Mouse (Mus musculus) limb, embryonic 12.5 days (tissue): ENCODE measurements at regions not wholly inside any gene's neighbourhood (a gene's known extent, or its start where the extent isn't known, plus 50 kb on each side); places are given as distances from the start of the nearest gene placed in this dataset.

ENCODE experiments used
- ATAC-seq: fragments of 200-750 bp; cut with Nextera tagmentation; 2 replicates; pipeline ENCODE4 v1.8.0; 2017; ENCODE audit warnings: low read depth, moderate TSS enrichment; ENCODE audit not compliant: insufficient number of reproducible peaks, insufficient read depth, low FRiP score, low TSS enrichment
- H3K27ac ChIP-seq: fragments of 300-500 bp; sonication (generic); 2 replicates; pipeline ENCODE4 v1.5.1; 2016; ENCODE audit warnings: mild to moderate bottlenecking, moderate library complexity
- H3K27me3 ChIP-seq: fragments of 300-500 bp; sonication (generic); 2 replicates; pipeline ENCODE4 v1.6.1; 2016; ENCODE audit warnings: mild to moderate bottlenecking, moderate library complexity
- H3K36me3 ChIP-seq: fragments of 300-500 bp; sonication (generic); 2 replicates; pipeline ENCODE4 v1.6.1; 2016; ENCODE audit warnings: mild to moderate bottlenecking, moderate library complexity
- H3K4me1 ChIP-seq: fragments of 300-500 bp; sonication (generic); replicated peaks from 2 replicates; pipeline ENCODE4 v1.6.1; 2016
- H3K4me2 ChIP-seq: fragments of 300-500 bp; sonication (generic); 2 replicates; pipeline ENCODE4 v1.6.1; 2016; ENCODE audit warnings: mild to moderate bottlenecking, moderate library complexity
- H3K4me3 ChIP-seq: fragments of 300-500 bp; sonication (generic); replicated peaks from 2 replicates; pipeline ENCODE4 v1.5.1; 2016; ENCODE audit warnings: mild to moderate bottlenecking
- H3K9ac ChIP-seq: fragments of 300-500 bp; sonication (generic); replicated peaks from 2 replicates; pipeline ENCODE4 v1.6.1; 2016; ENCODE audit warnings: mild to moderate bottlenecking, moderate library complexity
- H3K9me3 ChIP-seq: fragments of 300-500 bp; sonication (generic); 2 replicates; pipeline ENCODE4 v1.6.1; 2016; ENCODE audit warnings: mild to moderate bottlenecking, moderate library complexity
- WGBS: fragments of 180-500 bp; shearing (Covaris S2); methylation state at CpG from one replicate; pipeline ENCODE4 v1.1.7; 2016; 5-methylcytosine and 5-hydroxymethylcytosine counted together

DNA sequence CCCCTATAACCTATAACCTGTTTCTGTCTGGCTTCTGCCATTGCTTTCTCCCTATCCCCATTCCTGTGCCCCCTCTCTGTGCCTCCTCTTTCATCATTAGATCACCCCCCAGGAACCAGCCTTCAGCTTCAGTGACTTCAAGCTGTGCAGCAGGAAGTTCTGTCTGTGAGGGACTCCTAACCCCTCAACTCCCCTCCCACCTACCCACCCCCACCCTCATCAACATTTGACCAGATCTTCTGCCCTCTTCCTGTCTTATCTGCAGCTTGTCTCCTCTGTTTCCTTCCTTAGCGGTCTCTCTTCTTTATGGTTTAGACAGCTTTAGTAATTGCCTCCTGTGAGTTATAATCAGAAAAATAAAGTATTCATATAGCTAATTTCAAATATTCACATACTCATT lies 266.6 kb upstream of the Gm765 start:
- H3K4me1 ChIP-seq, result no peaks in the 10 kb centered on the region; the same call in 1 of the 2 replicates
- H3K27me3 ChIP-seq, result no peaks in the 10 kb centered on the region
- no peaks in the 10 kb centered on the region for H3K9me3 ChIP-seq
- H3K36me3 ChIP-seq, result no peaks in the 10 kb centered on the region
- H3K4me3 ChIP-seq, result no peak overlapping the region
- no peak for ATAC-seq
- H3K27ac ChIP-seq, result no peak overlapping the region
- H3K4me2 ChIP-seq, result no peak overlapping the region
- no peak overlapping the region for H3K9ac ChIP-seq
- 39% methylated on average over 1 of the region's 1 CpGs for WGBS

- H3K27me3 ChIP-seq, result no peaks in the 10 kb centered on the region
- H3K27ac ChIP-seq, result no peak overlapping the region
- peaks cover 3% of the 10 kb centered on the region; the same call in 1 of the 2 replicates for H3K9me3 ChIP-seq
- H3K36me3 ChIP-seq, result no peaks in the 10 kb centered on the region
- WGBS, result 82% methylated on average over 3 of the region's 3 CpGs
- H3K4me3 ChIP-seq, result no peak overlapping the region
- H3K4me2 ChIP-seq, result no peak overlapping the region
- no peak overlapping the region for H3K9ac ChIP-seq
- ATAC-seq, result no peak
- H3K4me1 ChIP-seq, result no peaks in the 10 kb centered on the region
Observed at GRCm38 (mm10) chr6:98606680-98607079, 264.1 kb upstream of the Gm765 start.

DNA sequence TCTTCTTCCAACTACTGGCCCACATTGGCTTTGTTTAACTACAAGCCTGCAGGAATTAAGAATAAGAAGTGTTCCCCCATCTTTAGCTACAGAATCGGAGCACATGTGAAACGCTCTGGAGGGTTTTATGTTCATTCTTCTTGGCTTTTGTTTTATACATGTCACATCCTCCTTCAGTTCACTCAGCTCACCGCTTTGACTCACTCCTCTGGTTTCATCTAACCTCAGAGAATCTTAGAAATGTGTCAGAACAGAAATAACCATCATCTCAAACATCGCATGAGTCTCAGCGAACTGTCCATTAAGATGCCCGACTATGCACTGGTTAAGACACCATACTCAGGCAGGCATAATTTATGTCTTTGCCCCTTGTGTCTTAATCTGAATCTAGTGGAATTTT lies 255.1 kb upstream of the Gm765 start:
- Histone ChIP-seq H3K36me3 (no peaks in the 10 kb centered on the region), H3K9ac (no peak overlapping the region), H3K4me3 (no peak overlapping the region), H3K27me3 (no peaks in the 10 kb centered on the region), H3K27ac (no peak overlapping the region), H3K9me3 (peaks cover 3% of the 10 kb centered on the region; the same call in 1 of the 2 replicates), H3K4me1 (no peaks in the 10 kb centered on the region), H3K4me2 (no peak overlapping the region)
- 93% methylated on average over 6 of the region's 6 CpGs for WGBS
- ATAC-seq, result no peak

DNA sequence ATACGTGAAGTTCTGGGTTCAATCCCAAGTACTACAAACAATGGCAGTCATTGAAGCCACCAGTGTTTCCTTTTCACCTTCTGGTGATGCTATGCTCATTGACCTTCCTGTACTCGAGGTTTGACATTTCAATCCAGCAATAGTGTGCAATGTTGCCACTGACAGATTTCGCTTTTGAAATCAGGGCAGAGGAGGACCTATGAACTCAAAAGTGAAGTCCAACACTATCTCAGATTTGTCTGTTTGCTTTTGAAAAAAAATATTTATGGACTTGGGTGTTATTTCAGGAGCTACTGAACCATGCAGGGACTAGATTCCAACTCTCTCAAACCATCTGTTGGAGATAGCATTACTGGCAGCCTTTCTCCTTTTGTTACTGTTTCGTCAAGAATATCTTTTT lies 248.4 kb upstream of the Gm765 start:
- no peak for ATAC-seq
- WGBS, result 85% methylated on average over 4 of the region's 4 CpGs
- Histone ChIP-seq H3K4me2 (no peak overlapping the region), H3K4me3 (no peak overlapping the region), H3K36me3 (no peaks in the 10 kb centered on the region), H3K27ac (no peak overlapping the region), H3K9ac (no peak overlapping the region), H3K9me3 (no peaks in the 10 kb centered on the region), H3K27me3 (no peaks in the 10 kb centered on the region), H3K4me1 (no peaks in the 10 kb centered on the region)

DNA sequence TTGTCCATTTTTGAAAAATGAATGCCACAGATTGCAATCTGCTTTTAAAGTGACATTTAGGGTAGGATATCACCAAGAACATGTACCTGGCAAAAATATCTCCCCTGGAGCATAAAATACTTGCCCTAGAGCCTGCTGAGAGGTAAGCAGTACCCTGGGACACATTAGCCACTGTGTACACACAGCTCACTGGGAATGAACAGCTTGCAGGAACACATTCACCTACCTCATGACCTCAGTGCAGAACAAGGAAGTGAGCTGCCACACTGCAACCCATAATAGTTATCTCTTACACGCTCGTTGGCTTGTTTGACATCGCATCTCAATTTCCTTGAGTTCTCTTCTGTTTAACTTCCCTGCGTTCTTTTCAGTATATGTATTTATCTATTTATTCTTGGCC lies 246.4 kb upstream of the Gm765 start:
- WGBS, result 78% methylated on average over 4 of the region's 4 CpGs
- no peaks in the 10 kb centered on the region for H3K9me3 ChIP-seq
- H3K4me3 ChIP-seq, result no peak overlapping the region
- H3K27me3 ChIP-seq, result no peaks in the 10 kb centered on the region
- no peak for ATAC-seq
- no peak overlapping the region for H3K27ac ChIP-seq
- no peak overlapping the region for H3K9ac ChIP-seq
- no peaks in the 10 kb centered on the region for H3K36me3 ChIP-seq
- H3K4me1 ChIP-seq, result no peaks in the 10 kb centered on the region
- no peak overlapping the region for H3K4me2 ChIP-seq

DNA sequence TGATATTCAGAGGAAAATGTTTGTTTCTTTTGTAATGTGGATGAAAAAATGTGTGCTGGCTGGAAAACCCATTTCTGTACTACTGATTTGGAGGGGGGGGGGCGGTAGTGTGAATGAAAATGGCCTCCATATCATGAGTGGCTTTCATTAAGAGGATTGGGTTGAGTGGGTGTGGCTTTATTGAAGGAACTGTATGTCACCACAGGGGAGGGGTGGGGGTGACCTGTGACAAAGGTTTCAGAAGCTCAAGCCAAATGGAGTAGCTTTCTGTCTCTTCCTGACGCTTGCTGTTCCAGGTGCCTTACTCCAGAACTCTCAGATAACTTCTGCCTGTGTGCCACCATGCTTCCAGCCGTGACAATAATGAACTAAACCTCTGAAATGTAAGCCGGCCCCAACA lies 242.0 kb upstream of the Gm765 start:
- H3K9me3 ChIP-seq, result no peaks in the 10 kb centered on the region
- ATAC-seq, result no peak
- no peak overlapping the region for H3K27ac ChIP-seq
- 0 out of 2 replicates have a peak, but pooled peaks cover 3% of the 10 kb centered on the region for H3K4me1 ChIP-seq
- H3K9ac ChIP-seq, result no peak overlapping the region
- H3K4me2 ChIP-seq, result no peak overlapping the region
- WGBS, result 76% methylated on average over 4 of the region's 4 CpGs
- no peaks in the 10 kb centered on the region for H3K36me3 ChIP-seq
- no peak overlapping the region for H3K4me3 ChIP-seq
- no peaks in the 10 kb centered on the region for H3K27me3 ChIP-seq

DNA sequence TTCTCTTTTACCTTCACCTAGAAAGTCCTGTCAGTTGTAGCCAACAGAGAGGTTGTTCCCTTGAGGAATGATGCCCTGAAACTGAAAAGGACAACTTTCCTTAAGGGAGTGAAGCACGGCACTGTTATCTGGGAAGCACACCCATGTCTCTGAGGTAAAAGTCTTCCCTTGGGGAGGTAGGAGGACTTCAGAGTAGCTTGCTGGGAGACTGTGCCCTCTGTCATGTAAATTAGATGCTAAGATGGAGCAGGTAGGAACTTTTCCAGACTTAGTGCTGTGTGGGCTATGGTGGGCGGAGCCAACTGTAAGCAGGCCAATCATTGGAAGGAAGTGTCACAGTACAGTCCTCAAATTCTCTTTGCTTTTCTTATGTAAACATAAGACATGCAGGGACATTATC lies 240.3 kb upstream of the Gm765 start:
- 32% methylated on average over 2 of the region's 2 CpGs for WGBS

DNA sequence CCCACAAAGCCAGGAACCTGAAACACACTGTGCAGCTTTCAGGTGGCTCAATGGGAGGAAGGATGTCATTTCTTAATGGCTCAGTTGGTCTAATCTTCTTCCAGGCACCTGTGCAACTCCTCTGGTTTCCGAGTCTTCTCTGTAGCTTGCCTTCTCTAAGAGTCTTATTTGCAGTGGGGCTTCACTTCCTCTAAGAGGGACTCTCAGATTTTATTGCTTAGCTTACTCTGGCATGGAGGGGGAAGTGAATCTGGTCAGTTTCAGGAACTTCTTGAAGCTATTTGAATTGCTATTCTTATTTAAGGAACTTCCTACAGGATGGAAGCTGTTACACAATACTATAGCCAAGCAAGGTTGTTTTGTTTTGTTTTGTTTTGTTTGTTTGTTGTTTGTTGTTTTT lies 232.7 kb upstream of the Gm765 start:
- 87% methylated on average over 1 of the region's 1 CpGs for WGBS
- Histone ChIP-seq H3K36me3 (no peaks in the 10 kb centered on the region), H3K4me1 (no peaks in the 10 kb centered on the region), H3K9me3 (no peaks in the 10 kb centered on the region), H3K4me3 (no peak overlapping the region), H3K27ac (no peak overlapping the region), H3K9ac (no peak overlapping the region), H3K27me3 (no peaks in the 10 kb centered on the region), H3K4me2 (no peak overlapping the region)
- ATAC-seq, result no peak

More for the DNA sequence above, 240.3 kb upstream of the Gm765 start:
- H3K9ac ChIP-seq, result no peak overlapping the region
- no peaks in the 10 kb centered on the region for H3K9me3 ChIP-seq
- no peaks in the 10 kb centered on the region for H3K36me3 ChIP-seq
- H3K4me1 ChIP-seq, result 0 out of 2 replicates have a peak, but pooled peaks cover 3% of the 10 kb centered on the region
- H3K4me2 ChIP-seq, result no peak overlapping the region
- no peak overlapping the region for H3K27ac ChIP-seq
- H3K4me3 ChIP-seq, result no peak overlapping the region
- no peak for ATAC-seq
- no peaks in the 10 kb centered on the region for H3K27me3 ChIP-seq

- Histone ChIP-seq H3K36me3 (no peaks in the 10 kb centered on the region), H3K4me2 (no peak overlapping the region), H3K9me3 (no peaks in the 10 kb centered on the region), H3K4me3 (no peak overlapping the region), H3K4me1 (no peaks in the 10 kb centered on the region), H3K27ac (no peak overlapping the region), H3K27me3 (no peaks in the 10 kb centered on the region), H3K9ac (no peak overlapping the region)
- 83% methylated on average over 1 of the region's 1 CpGs for WGBS
- no peak for ATAC-seq
Observed at GRCm38 (mm10) chr6:98555702-98556101, 213.1 kb upstream of the Gm765 start.

DNA sequence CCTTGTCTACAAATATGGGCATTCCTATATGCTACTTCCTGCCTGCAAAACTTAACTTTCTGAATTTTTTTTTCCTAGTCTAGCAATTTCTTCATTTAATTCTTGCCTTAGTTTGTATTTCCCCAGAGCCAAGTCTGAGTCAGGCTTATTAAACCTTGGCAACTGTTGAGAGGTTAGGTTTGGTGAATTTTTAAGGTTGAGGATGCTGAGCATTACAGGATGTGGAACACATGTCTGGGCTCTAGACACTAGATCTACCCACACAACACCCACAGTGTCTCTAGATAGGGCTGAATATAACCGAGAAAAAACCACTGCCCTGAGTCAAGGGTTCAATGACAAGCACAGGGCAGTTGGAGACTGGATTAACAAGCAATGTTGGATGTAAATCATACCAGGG lies 211.4 kb upstream of the Gm765 start:
- Histone ChIP-seq H3K4me2 (no peak overlapping the region), H3K9me3 (no peaks in the 10 kb centered on the region), H3K4me1 (no peaks in the 10 kb centered on the region), H3K27me3 (no peaks in the 10 kb centered on the region), H3K36me3 (no peaks in the 10 kb centered on the region), H3K4me3 (no peak overlapping the region), H3K9ac (no peak overlapping the region), H3K27ac (no peak overlapping the region)
- WGBS, result 85% methylated on average over 1 of the region's 1 CpGs
- ATAC-seq, result no peak

DNA sequence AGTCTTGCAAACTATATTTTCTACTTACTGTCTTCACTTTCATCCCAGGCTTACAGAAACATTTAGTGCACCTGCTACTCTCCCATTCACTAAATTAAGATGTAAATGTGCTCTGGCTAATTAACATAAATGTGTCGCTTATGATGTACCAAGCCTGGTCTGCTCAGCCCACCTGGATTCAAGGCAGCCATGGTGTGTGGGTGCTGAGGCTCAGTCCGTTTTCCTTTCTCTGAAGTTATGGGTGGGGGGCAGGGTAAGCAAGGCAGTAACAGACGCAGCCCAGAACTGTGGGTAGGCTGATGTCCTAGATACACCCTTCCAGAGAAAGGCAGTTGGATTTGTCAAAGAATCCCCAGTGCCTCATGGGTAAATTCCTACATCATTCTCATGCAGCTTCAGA lies 209.2 kb upstream of the Gm765 start:
- Histone ChIP-seq H3K4me3 (no peak overlapping the region), H3K4me1 (no peaks in the 10 kb centered on the region), H3K27ac (no peak overlapping the region), H3K9ac (no peak overlapping the region), H3K36me3 (no peaks in the 10 kb centered on the region), H3K9me3 (no peaks in the 10 kb centered on the region), H3K4me2 (no peak overlapping the region), H3K27me3 (no peaks in the 10 kb centered on the region)
- no peak for ATAC-seq
- 75% methylated on average over 3 of the region's 3 CpGs for WGBS

GRCm38 (mm10) chr6:98526882-98527440 lies 184.4 kb upstream of the Gm765 start:
- WGBS, result 70% methylated on average over 15 of the region's 15 CpGs
- H3K4me3 ChIP-seq, result no peak overlapping the region
- H3K9me3 ChIP-seq, result no peaks in the 10 kb centered on the region
- peaks cover 9% of the 10 kb centered on the region for H3K4me1 ChIP-seq
- no peak overlapping the region for H3K27ac ChIP-seq
- no peaks in the 10 kb centered on the region for H3K36me3 ChIP-seq
- no peak overlapping the region for H3K9ac ChIP-seq
- no peak overlapping the region for H3K4me2 ChIP-seq
- H3K27me3 ChIP-seq, result peaks cover 50% of the 10 kb centered on the region
- ATAC-seq, result no peak
